Mouse (Mus musculus): ENCODE measurements around the gene Zfp536. TPM values are rescaled to one million over a fixed set of nuclear protein-coding genes. Genes with fewer than 3 reads are reported as not detected.

Zfp536 gene
- 0.37 TPM for polyA plus RNA-seq (2017; shearing (Covaris generic))

DNA sequence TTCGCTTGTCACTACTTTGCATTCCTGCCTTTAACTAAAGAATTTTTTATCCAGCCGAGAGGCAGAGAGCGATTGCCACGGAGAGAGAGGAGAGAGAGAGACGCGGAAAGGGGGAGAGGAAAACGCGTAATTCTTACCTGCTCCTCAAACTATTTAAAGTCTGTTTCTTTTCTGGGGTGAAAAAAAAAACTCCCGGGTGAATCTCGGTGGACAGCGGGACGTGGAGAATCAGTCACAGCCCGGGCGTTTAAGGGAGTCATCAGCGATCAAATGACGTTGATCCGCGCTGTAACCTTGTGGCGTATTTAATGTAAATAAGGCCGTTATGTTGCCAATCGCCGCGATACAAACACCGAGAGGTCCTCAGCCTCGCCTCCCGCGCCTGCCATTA lies at the start of gene Zfp536:
Gene Zfp536 (minus strand): TSS at position 330 of the 391 bp plus-strand sequence.

Other genes starting within 250 kb of the Zfp536 start
- 49.2 TPM for gene Uri1, start 249.9 kb upstream of the Zfp536 start, polyA plus RNA-seq (2017; shearing (Covaris generic))

Data from effector memory CD4-positive, alpha-beta T cell, adult 5 months (primary cell).